Mouse (Mus musculus) G1E (cell line): Measurements from ENCODE around the gene Borcs8. TPM values are rescaled to one million over a fixed set of nuclear protein-coding genes. Genes with fewer than 3 reads are reported as not detected.

ENCODE experiments used
- ATAC-seq: 2 replicates; pipeline ENCODE4 v1.8.0; 2016; ENCODE audit warnings: mild to moderate bottlenecking; ENCODE audit not compliant: insufficient number of reproducible peaks, poor library complexity, low FRiP score, severe bottlenecking; ENCODE audit errors: extremely low read depth
- DNase-seq: peaks from one replicate; pipeline ENCODE4 v3.0.0; 2012; ENCODE audit warnings: low spot score
- H3K27me3 ChIP-seq: 2 replicates; pipeline ENCODE4 v1.6.1; 2012; ENCODE audit warnings: mild to moderate bottlenecking, low read length, inconsistent platforms; ENCODE audit not compliant: insufficient read depth
- H3K36me3 ChIP-seq: replicated peaks from 2 replicates; pipeline ENCODE3; 2012; ENCODE audit warnings: mild to moderate bottlenecking, inconsistent platforms
- H3K4me1 ChIP-seq: 2 replicates; pipeline ENCODE4 v1.6.1; 2012; ENCODE audit warnings: low read depth, low read length, inconsistent platforms, mixed read lengths; ENCODE audit not compliant: insufficient read depth
- H3K4me3 ChIP-seq: 2 replicates; pipeline ENCODE4 v1.5.1; 2012; ENCODE audit warnings: low read depth, mild to moderate bottlenecking, inconsistent platforms, low read length, moderate library complexity, mixed read lengths
- H3K9me3 ChIP-seq: replicated peaks from 2 replicates; pipeline ENCODE4 v1.6.1; 2012; ENCODE audit warnings: inconsistent platforms
- CTCF ChIP-seq: IDR thresholded peaks from 2 replicates; pipeline ENCODE4 v1.5.1; 2012; ENCODE audit warnings: low read depth, low read length, inconsistent platforms, mixed read lengths
- GATA1 ChIP-seq: IDR thresholded peaks from 2 replicates; pipeline ENCODE4 v1.6.1; 2012; ENCODE audit warnings: borderline replicate concordance, low read length, inconsistent platforms, mixed read lengths
- GATA2 ChIP-seq: IDR thresholded peaks from 2 replicates; pipeline ENCODE4 v1.6.1; 2012; ENCODE audit warnings: low read depth, low read length, inconsistent platforms, borderline replicate concordance
- POLR2AphosphoS5 ChIP-seq: IDR thresholded peaks from 2 replicates; pipeline ENCODE4 v1.6.1; 2012; ENCODE audit warnings: low read depth, low read length, inconsistent platforms; ENCODE audit not compliant: insufficient replicate concordance
- TAL1 ChIP-seq: conservative IDR thresholded peaks from 2 replicates; pipeline ENCODE4 v1.6.1; 2012; ENCODE audit warnings: low read depth, low read length, inconsistent platforms, mixed read lengths
- polyA plus RNA-seq: library from polyadenylated mRNA; stranded (reverse); fragments of >175 nt; gene quantifications from 2 replicates; pipeline ENCODE4 v1.2.3, GENCODE M21; 2012
- total RNA-seq, 2 experiments: library from RNA; stranded (forward) in 1 of 2; stranded (reverse) in 1 of 2; fragments of 200-1000 nt in 1 of 2; fragments of >200 nt in 1 of 2; fragmentation: Nextera tagmentation in 1 of 2; gene quantifications; 2 replicates each; pipeline ENCODE4 v1.2.3; 2014 to 2017

Borcs8 gene
- total and polyA plus RNA-seq, 3 experiments, result 42.9 to 82.4 (median 73.8) TPM

GRCm38 (mm10) chr8:70159211-70159610, 19.9 kb downstream of the Borcs8 start:
- no peak for TF ChIP-seq GATA2
- no peak for TF ChIP-seq GATA1
- no peak for TF ChIP-seq POLR2AphosphoS5
- no peak for TF ChIP-seq TAL1
- TF ChIP-seq CTCF, result no peak
- ATAC-seq (no peak), DNase-seq (no peak)
- peaks cover 2% of the 10 kb centered on the region for H3K36me3 ChIP-seq
- H3K27me3 ChIP-seq, result peaks cover 40% of the 10 kb centered on the region
- no peaks in the 10 kb centered on the region for H3K9me3 ChIP-seq
- H3K4me1 ChIP-seq, result peaks cover 34% of the 10 kb centered on the region
- no peak overlapping the region for H3K4me3 ChIP-seq

- H3K9me3 ChIP-seq, result no peaks in the 10 kb centered on the region
- no peak for TF ChIP-seq CTCF
- TF ChIP-seq TAL1, result no peak
- no peak for TF ChIP-seq GATA1
- TF ChIP-seq GATA2, result no peak
- TF ChIP-seq POLR2AphosphoS5, result no peak
- H3K4me1 ChIP-seq, result peaks cover 34% of the 10 kb centered on the region
- ATAC-seq (no peak), DNase-seq (no peak)
- H3K36me3 ChIP-seq, result peaks cover 2% of the 10 kb centered on the region
- H3K27me3 ChIP-seq, result peaks cover 43% of the 10 kb centered on the region
- H3K4me3 ChIP-seq, result no peak overlapping the region; the same call in 1 of the 2 replicates
Measured at GRCm38 (mm10) chr8:70160015-70160414, 20.7 kb downstream of the Borcs8 start.

- no peaks in the 10 kb centered on the region for H3K36me3 ChIP-seq
- no peak for ATAC-seq
- no peak overlapping the region for H3K4me3 ChIP-seq
- peaks cover 42% of the 10 kb centered on the region for H3K4me1 ChIP-seq
- TF ChIP-seq TAL1, result no peak
- no peak for TF ChIP-seq GATA2
- no peak for TF ChIP-seq POLR2AphosphoS5
- no peak for TF ChIP-seq GATA1
- TF ChIP-seq CTCF, result no peak
- no peaks in the 10 kb centered on the region for H3K9me3 ChIP-seq
- DNase-seq, result no peak
- peaks cover 48% of the 10 kb centered on the region for H3K27me3 ChIP-seq
Measured at GRCm38 (mm10) chr8:70163316-70163715, 24.0 kb downstream of the Borcs8 start.

- Histone ChIP-seq H3K9me3 (no peaks in the 10 kb centered on the region), H3K4me1 (peaks cover 42% of the 10 kb centered on the region), H3K36me3 (no peaks in the 10 kb centered on the region), H3K27me3 (peaks cover 34% of the 10 kb centered on the region), H3K4me3 (peak overlapping the region; percentile 51; the same call in 1 of the 2 replicates)
- ATAC-seq, result no peak
- DNase-seq, result peak; percentile 75
- TF ChIP-seq GATA2 (no peak), CTCF (peak; percentile 60), POLR2AphosphoS5 (no peak), GATA1 (no peak)
Measured at GRCm38 (mm10) chr8:70166504-70167110, 27.3 kb downstream of the Borcs8 start.

GRCm38 (mm10) chr8:70170116-70170515, 30.8 kb downstream of the Borcs8 start:
- peaks cover 15% of the 10 kb centered on the region for H3K36me3 ChIP-seq
- no peaks in the 10 kb centered on the region for H3K9me3 ChIP-seq
- no peak overlapping the region for H3K4me3 ChIP-seq
- ATAC-seq, result no peak
- TF ChIP-seq CTCF, result no peak
- DNase-seq, result no peak
- peaks cover 65% of the 10 kb centered on the region for H3K4me1 ChIP-seq
- H3K27me3 ChIP-seq, result peaks cover 13% of the 10 kb centered on the region; the same call in 1 of the 2 replicates

GRCm38 (mm10) chr8:70170748-70171147, 31.4 kb downstream of the Borcs8 start:
- Histone ChIP-seq H3K4me3 (no peak overlapping the region), H3K4me1 (peaks cover 59% of the 10 kb centered on the region), H3K36me3 (peaks cover 18% of the 10 kb centered on the region), H3K9me3 (no peaks in the 10 kb centered on the region), H3K27me3 (peaks cover 8% of the 10 kb centered on the region; the same call in 1 of the 2 replicates)
- TF ChIP-seq POLR2AphosphoS5, result no peak
- TF ChIP-seq TAL1, result no peak
- TF ChIP-seq GATA2, result no peak
- no peak for TF ChIP-seq CTCF
- no peak for TF ChIP-seq GATA1
- ATAC-seq (no peak), DNase-seq (no peak)

- TF ChIP-seq GATA2 (no peak), CTCF (no peak), POLR2AphosphoS5 (no peak), GATA1 (no peak), TAL1 (no peak)
- Histone ChIP-seq H3K4me1 (peaks cover 58% of the 10 kb centered on the region), H3K27me3 (peaks cover 3% of the 10 kb centered on the region; the same call in 1 of the 2 replicates), H3K9me3 (no peaks in the 10 kb centered on the region), H3K4me3 (peak overlapping the region; percentile 42; the same call in 1 of the 2 replicates), H3K36me3 (peaks cover 22% of the 10 kb centered on the region)
- DNase-seq, result no peak
- no peak for ATAC-seq
Measured at GRCm38 (mm10) chr8:70171240-70171639, 31.9 kb downstream of the Borcs8 start.
